Mouse (Mus musculus) liver, postnatal 0 days (tissue): ENCODE measurements around the gene Ugt1a5.

Experiments
- CTCF ChIP-seq: sonication (generic); IDR thresholded peaks from 2 replicates; pipeline ENCODE4 v1.5.1; 2016; ENCODE audit warnings: antibody characterized with exemption, low read depth
- EP300 ChIP-seq: IDR thresholded peaks from 2 replicates; pipeline ENCODE4 v1.6.1; 2016; ENCODE audit warnings: antibody characterized with exemption, low read depth, mild to moderate bottlenecking

DNA sequence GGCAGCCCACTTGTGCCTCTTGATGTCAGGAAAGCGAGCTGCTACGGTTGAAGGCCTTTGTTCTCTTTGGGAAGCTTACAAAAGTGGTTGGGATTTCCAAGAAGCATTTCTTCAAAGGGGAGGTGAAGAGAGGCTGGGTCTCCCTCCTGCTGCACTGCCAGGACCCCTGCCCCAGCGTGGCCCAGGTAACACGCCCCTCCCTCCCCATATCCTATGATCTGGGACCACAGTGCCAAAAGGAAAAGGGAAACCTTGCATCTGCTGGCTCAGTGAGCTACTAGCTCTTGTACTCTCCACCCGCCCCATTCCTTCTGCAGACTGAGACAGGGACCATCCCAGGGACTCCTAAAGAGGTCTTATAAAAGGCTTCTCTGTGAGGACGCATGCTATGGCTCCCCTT is 91.9 kb downstream of the Ugt1a5 start:
- TF ChIP-seq CTCF (no peak), EP300 (no peak)
